ENCODE assay signal across 15 mouse cellular contexts in the genomic region with DNA sequence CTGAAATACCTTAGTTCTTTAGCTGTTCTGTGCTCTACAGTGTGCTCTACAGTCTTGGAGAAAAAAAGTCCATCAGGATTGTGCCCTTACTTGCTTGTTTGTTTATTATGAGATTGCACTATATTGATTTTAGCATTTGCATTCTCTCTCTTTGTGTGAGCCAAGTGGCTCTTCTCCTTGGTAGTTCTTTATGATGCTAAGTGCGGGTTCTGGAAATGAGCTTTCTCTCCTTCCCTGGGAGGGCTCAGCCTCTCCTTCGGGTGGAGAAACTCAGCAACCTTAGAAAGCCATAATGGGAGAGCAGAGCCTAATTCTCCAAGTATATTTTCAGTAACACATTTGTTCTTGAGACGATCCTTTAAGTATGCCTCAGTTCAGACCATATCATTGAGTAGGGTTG. TPM values are rescaled to one million over a fixed set of nuclear protein-coding genes. Genes with fewer than 3 reads are reported as not detected.
DNase-seq lines count a peak whose midpoint lies in the region; ATAC-seq and TF ChIP-seq lines count a peak whose summit lies in the region.
"Had no signal": no experiment of that assay in that cellular context is flagged by ENCODE, and none has a peak within 500 bp of the region (broad histone marks: within the 10 kb centered on the region; RNA-seq: fewer than 3 reads in every experiment).

No protein-coding gene starts in this region.

- no peak for TF ChIP-seq POLR2A in embryonic fibroblast, embryonic 13.5 days (IDR thresholded peaks at IDR 0.05; ENCODE audit: low read depth, low read length)

- peaks cover 24% of the 10 kb centered on the region for H3K4me1 ChIP-seq in forebrain, embryonic 13.5 days
- H3K4me1 ChIP-seq in forebrain, embryonic 12.5 days, result peaks cover 25% of the 10 kb centered on the region
- peaks cover 19% of the 10 kb centered on the region for H3K4me1 ChIP-seq in limb, embryonic 12.5 days (replicated peaks)
- peaks cover 12% of the 10 kb centered on the region for H3K4me1 ChIP-seq in limb, embryonic 10.5 days
- H3K4me1 ChIP-seq in embryonic fibroblast, embryonic 13.5 days (ENCODE audit: control insufficient read depth, insufficient read depth, low read length), result peaks cover 17% of the 10 kb centered on the region
- peaks cover 29% of the 10 kb centered on the region for H3K4me1 ChIP-seq in midbrain, embryonic 13.5 days (replicated peaks)

- no peak for TF ChIP-seq CTCF in embryonic fibroblast, embryonic 13.5 days (IDR thresholded peaks at IDR 0.05; ENCODE audit: borderline replicate concordance, insufficient read depth, low read length)

- 0 out of 2 replicates have a peak overlapping the region, but pooled peaks have one; percentile 1 for H3K9ac ChIP-seq in forebrain, embryonic 13.5 days
- H3K9ac ChIP-seq in forebrain, embryonic 12.5 days, result no peak overlapping the region
- H3K9ac ChIP-seq in limb, embryonic 12.5 days (replicated peaks), result no peak overlapping the region
- no peak overlapping the region for H3K9ac ChIP-seq in midbrain, embryonic 13.5 days (replicated peaks)
- H3K9ac ChIP-seq: embryonic facial prominence, embryonic 15.5 days had no signal

- H3K27me3 ChIP-seq in forebrain, embryonic 13.5 days, result no peaks in the 10 kb centered on the region
- no peaks in the 10 kb centered on the region for H3K27me3 ChIP-seq in forebrain, embryonic 12.5 days
- no peaks in the 10 kb centered on the region for H3K27me3 ChIP-seq in limb, embryonic 12.5 days
- H3K27me3 ChIP-seq in limb, embryonic 10.5 days (ENCODE audit: low read depth, poor library complexity, severe bottlenecking), result no peaks in the 10 kb centered on the region
- H3K27me3 ChIP-seq in midbrain, embryonic 13.5 days, result no peaks in the 10 kb centered on the region
- H3K27me3 ChIP-seq: embryonic facial prominence, embryonic 15.5 days had no signal

- peak overlapping the region; percentile 1; the same call in 1 of the 2 replicates for H3K4me2 ChIP-seq in forebrain, embryonic 13.5 days
- no peak overlapping the region for H3K4me2 ChIP-seq in forebrain, embryonic 12.5 days
- H3K4me2 ChIP-seq in limb, embryonic 12.5 days, result peak overlapping the region; percentile 4; the same call in 1 of the 2 replicates
- H3K4me2 ChIP-seq in midbrain, embryonic 13.5 days (replicated peaks), result 0 out of 2 replicates have a peak overlapping the region, but pooled peaks have one; percentile 5
- H3K4me2 ChIP-seq: embryonic facial prominence, embryonic 15.5 days had no signal

- H3K9me3 ChIP-seq in forebrain, embryonic 13.5 days (replicated peaks), result no peaks in the 10 kb centered on the region
- H3K9me3 ChIP-seq in forebrain, embryonic 12.5 days, result no peaks in the 10 kb centered on the region
- H3K9me3 ChIP-seq in limb, embryonic 12.5 days, result no peaks in the 10 kb centered on the region
- H3K9me3 ChIP-seq in limb, embryonic 10.5 days (replicated peaks), result no peaks in the 10 kb centered on the region
- H3K9me3 ChIP-seq in midbrain, embryonic 13.5 days, result no peaks in the 10 kb centered on the region
- H3K9me3 ChIP-seq: embryonic facial prominence, embryonic 15.5 days had no signal

- no peak overlapping the region for H3K4me3 ChIP-seq in forebrain, embryonic 13.5 days
- no peak overlapping the region for H3K4me3 ChIP-seq in forebrain, embryonic 12.5 days (replicated peaks)
- no peak overlapping the region for H3K4me3 ChIP-seq in limb, embryonic 12.5 days (replicated peaks)
- no peak overlapping the region for H3K4me3 ChIP-seq in limb, embryonic 10.5 days
- H3K4me3 ChIP-seq in embryonic fibroblast, embryonic 13.5 days (ENCODE audit: insufficient read depth, low read length), result peak overlapping the region; percentile 12; the same call in 1 of the 2 replicates
- no peak overlapping the region for H3K4me3 ChIP-seq in midbrain, embryonic 13.5 days (replicated peaks)
- H3K4me3 ChIP-seq: embryonic facial prominence, embryonic 15.5 days; gastrocnemius, adult 2 months; layer of hippocampus, adult 2 months had no signal

- no peak overlapping the region for H3K27ac ChIP-seq in forebrain, embryonic 13.5 days
- no peak overlapping the region for H3K27ac ChIP-seq in forebrain, embryonic 12.5 days
- H3K27ac ChIP-seq in limb, embryonic 12.5 days, result no peak overlapping the region
- H3K27ac ChIP-seq in limb, embryonic 10.5 days, result no peak overlapping the region
- no peak overlapping the region for H3K27ac ChIP-seq in embryonic fibroblast, embryonic 13.5 days (ENCODE audit: insufficient read depth, low read length)
- H3K27ac ChIP-seq in midbrain, embryonic 13.5 days, result no peak overlapping the region
- H3K27ac ChIP-seq: embryonic facial prominence, embryonic 15.5 days; gastrocnemius, adult 2 months; layer of hippocampus, adult 2 months had no signal

- 43% methylated on average over 3 of the region's 3 CpGs for WGBS in forebrain, embryonic 13.5 days
- whole genome bisulfite sequencing in forebrain, embryonic 12.5 days, result 46% methylated on average over 3 of the region's 3 CpGs
- WGBS in limb, embryonic 12.5 days, result 45% methylated on average over 3 of the region's 3 CpGs
- 58% methylated on average over 3 of the region's 3 CpGs for WGBS in limb, embryonic 10.5 days
- 41% methylated on average over 3 of the region's 3 CpGs for WGBS in midbrain, embryonic 13.5 days

- H3K36me3 ChIP-seq in forebrain, embryonic 13.5 days (ENCODE audit: poor library complexity, severe bottlenecking), result no peaks in the 10 kb centered on the region
- H3K36me3 ChIP-seq in forebrain, embryonic 12.5 days (replicated peaks), result no peaks in the 10 kb centered on the region
- no peaks in the 10 kb centered on the region for H3K36me3 ChIP-seq in limb, embryonic 12.5 days
- no peaks in the 10 kb centered on the region for H3K36me3 ChIP-seq in limb, embryonic 10.5 days
- no peaks in the 10 kb centered on the region for H3K36me3 ChIP-seq in midbrain, embryonic 13.5 days
- H3K36me3 ChIP-seq: embryonic facial prominence, embryonic 15.5 days had no signal

- no peak for DNase-seq in limb, embryonic 10.5 days (ENCODE audit: low spot score)
- no peak for DNase-seq in adrenal gland, adult (ENCODE audit: inconsistent age in 2 of 2, low spot score in 1 of 2)
- DNase-seq in right cerebral cortex, postnatal 10 days (ENCODE audit: low spot score in 2 of 2), result no peak
- DNase-seq: adrenal gland, postnatal 25 days; cerebellum, adult 18-20 months; gastrocnemius, adult 2 months; left cerebral cortex, postnatal 4 days; retina, postnatal 1 day had no signal

- no peak for ATAC-seq in forebrain, embryonic 13.5 days
- ATAC-seq in forebrain, embryonic 12.5 days (ENCODE audit: low FRiP score), result no peak
- ATAC-seq in limb, embryonic 12.5 days (ENCODE audit: insufficient number of reproducible peaks, insufficient read depth, low FRiP score, low TSS enrichment, low read depth), result no peak
- no peak for ATAC-seq in midbrain, embryonic 13.5 days

RNA-seq across cellular contexts. Expression of gene Lims1, which starts 3.0 kb away (rescaled TPM):
- polyA plus RNA-seq in forebrain, embryonic 13.5 days (2015; fragmentation: Nextera tagmentation; extraction: Ambion mirVana), result 82.4 and 83.0 TPM in 2 replicates
- polyA plus RNA-seq in forebrain, embryonic 12.5 days (2016; fragmentation: Nextera tagmentation; extraction: Ambion mirVana), result 85.0 and 89.3 TPM in 2 replicates
- polyA plus RNA-seq in limb, embryonic 12.5 days (2016; fragmentation: Nextera tagmentation; extraction: Ambion mirVana), result 107 TPM in 2 replicates
- 93.6 and 105 TPM in 2 replicates for polyA plus RNA-seq in limb, embryonic 10.5 days (2016; fragmentation: Nextera tagmentation; extraction: Ambion mirVana)
- 160 and 170 TPM in 2 replicates for polyA plus RNA-seq in embryonic fibroblast, embryonic 13.5 days (2011; ENCODE audit: insufficient read length, low read depth, missing spikeins)
- polyA plus RNA-seq in midbrain, embryonic 13.5 days (2015; fragmentation: Nextera tagmentation; extraction: Ambion mirVana), result 62.1 and 65.6 TPM in 2 replicates
